In the genomic region with DNA sequence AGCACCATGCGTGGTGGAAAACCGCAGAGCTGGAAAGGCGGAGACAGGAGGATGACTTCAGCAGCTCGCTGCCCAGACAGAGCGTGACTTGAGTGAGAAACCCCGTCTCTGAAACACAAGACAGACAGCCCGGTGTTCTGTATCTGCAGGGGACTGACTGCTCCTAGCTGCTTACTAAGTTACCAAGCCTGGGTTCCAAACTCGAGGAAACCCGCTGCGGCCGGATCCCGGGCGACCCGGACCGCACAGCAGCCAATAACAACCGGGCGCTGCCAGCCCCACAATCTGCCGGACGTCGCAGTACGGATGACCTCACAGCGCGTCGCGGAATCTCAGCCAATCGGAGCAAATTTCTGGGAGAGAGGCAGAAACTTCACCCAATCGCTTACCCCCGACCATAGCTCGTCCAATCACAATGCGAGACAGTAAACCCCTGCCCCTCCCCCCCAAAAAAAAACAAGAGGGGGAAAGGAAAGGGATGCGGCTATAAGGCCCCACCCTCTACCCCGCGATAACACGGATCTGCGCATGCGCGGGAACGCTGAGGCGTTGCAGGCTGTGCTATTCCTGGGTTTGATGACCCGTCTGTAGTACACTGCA, we compare ENCODE assay signal across 8 mouse cellular contexts. TPM values are rescaled to one million over a fixed set of nuclear protein-coding genes. Genes with fewer than 3 reads are reported as not detected.
DNase-seq lines count a peak whose midpoint lies in the region; ATAC-seq and TF ChIP-seq lines count a peak whose summit lies in the region.

No protein-coding gene starts in this region.

- ATAC-seq in heart, embryonic 15.5 days (replicated peaks; ENCODE audit: insufficient number of reproducible peaks, insufficient read depth, low FRiP score, low read depth) = peak; percentile 95
- peak; percentile 94 for ATAC-seq in liver, embryonic 14.5 days (ENCODE audit: insufficient read depth)
- ATAC-seq in neural tube, embryonic 11.5 days (ENCODE audit: insufficient read depth, low FRiP score, low TSS enrichment) = peak; percentile 95
- peak; percentile 92 for ATAC-seq in stomach, postnatal 0 days (ENCODE audit: low FRiP score, low TSS enrichment)

- no peaks in the 10 kb centered on the region for H3K27me3 ChIP-seq in forebrain, embryonic 10.5 days (ENCODE audit: poor library complexity, severe bottlenecking)
- no peaks in the 10 kb centered on the region for H3K27me3 ChIP-seq in heart, embryonic 15.5 days
- H3K27me3 ChIP-seq in liver, embryonic 14.5 days (ENCODE audit: control insufficient read depth, insufficient read depth, low read length) = no peaks in the 10 kb centered on the region
- no peaks in the 10 kb centered on the region for H3K27me3 ChIP-seq in neural tube, embryonic 11.5 days (ENCODE audit: control insufficient read depth, insufficient read depth, low read length)
- H3K27me3 ChIP-seq in stomach, postnatal 0 days (ENCODE audit: control insufficient read depth, insufficient read depth, low read length) = no peaks in the 10 kb centered on the region

- peak overlapping the region; percentile 89 for H3K27ac ChIP-seq in forebrain, embryonic 10.5 days
- peak overlapping the region; percentile 86 for H3K27ac ChIP-seq in heart, embryonic 15.5 days
- peak overlapping the region; percentile 97 for H3K27ac ChIP-seq in liver, embryonic 14.5 days
- peak overlapping the region; percentile 51 for H3K27ac ChIP-seq in neural tube, embryonic 11.5 days (ENCODE audit: low read depth, low read length)
- peak overlapping the region; percentile 96 for H3K27ac ChIP-seq in stomach, postnatal 0 days (replicated peaks)

- DNase-seq in CD8-positive naive resting alpha-beta T cell, adult 2 months (ENCODE audit: low read depth in 2 of 2, low spot score in 2 of 2) = peak; percentile 93 to 95
- peak; percentile 100 for DNase-seq in c-Kit-positive CD71-negative TER-119-negative erythroid progenitor cells, embryonic 14.5 days (ENCODE audit: low read depth)
- peak; percentile 95 for DNase-seq in forebrain, embryonic 10.5 days (ENCODE audit: extremely low spot score, low spot score)
- DNase-seq in kidney, postnatal 25 days = peak; percentile 97 to 98
- DNase-seq in liver, embryonic 14.5 days (ENCODE audit: low read depth in 3 of 3, low spot score in 3 of 3) = peak; percentile 100
- peak; percentile 95 for DNase-seq in neural tube, embryonic 11.5 days (ENCODE audit: low spot score)
- DNase-seq in stomach, postnatal 0 days (ENCODE audit: low spot score) = peak; percentile 96

- H3K4me1 ChIP-seq in forebrain, embryonic 10.5 days = peaks cover 26% of the 10 kb centered on the region
- H3K4me1 ChIP-seq in heart, embryonic 15.5 days (replicated peaks) = peaks cover 13% of the 10 kb centered on the region
- H3K4me1 ChIP-seq in liver, embryonic 14.5 days (replicated peaks; ENCODE audit: control insufficient read depth in 2 of 2, insufficient read depth in 2 of 2, low read length in 1 of 2) = peaks cover 16 to 17% of the 10 kb centered on the region in 2 experiments
- no peaks in the 10 kb centered on the region for H3K4me1 ChIP-seq in neural tube, embryonic 11.5 days (ENCODE audit: control insufficient read depth, insufficient read depth, low read length)
- no peaks in the 10 kb centered on the region for H3K4me1 ChIP-seq in stomach, postnatal 0 days (replicated peaks; ENCODE audit: control insufficient read depth, insufficient read depth)

- TF ChIP-seq EP300 in liver, embryonic 14.5 days (IDR thresholded peaks at IDR 0.05; ENCODE audit: low read depth) = peak; percentile 52
- peak; percentile 69 for TF ChIP-seq EP300 in stomach, postnatal 0 days (optimal IDR thresholded peaks at IDR 0.05)

- peak overlapping the region; percentile 85 for H3K4me2 ChIP-seq in heart, embryonic 15.5 days
- peak overlapping the region; percentile 98 for H3K4me2 ChIP-seq in liver, embryonic 14.5 days (ENCODE audit: low read depth)
- H3K4me2 ChIP-seq in neural tube, embryonic 11.5 days (ENCODE audit: low read depth) = peak overlapping the region; percentile 83
- peak overlapping the region; percentile 77 for H3K4me2 ChIP-seq in stomach, postnatal 0 days (replicated peaks; ENCODE audit: low read depth)

- no peaks in the 10 kb centered on the region for H3K9me3 ChIP-seq in forebrain, embryonic 10.5 days
- H3K9me3 ChIP-seq in heart, embryonic 15.5 days (replicated peaks) = no peaks in the 10 kb centered on the region
- H3K9me3 ChIP-seq in liver, embryonic 14.5 days (ENCODE audit: control insufficient read depth, low read length) = no peaks in the 10 kb centered on the region
- H3K9me3 ChIP-seq in neural tube, embryonic 11.5 days (ENCODE audit: control insufficient read depth, low read length) = no peaks in the 10 kb centered on the region
- H3K9me3 ChIP-seq in stomach, postnatal 0 days (ENCODE audit: control insufficient read depth, low read length) = no peaks in the 10 kb centered on the region

- WGBS in forebrain, embryonic 10.5 days = under 1% methylated on average over 40 of the region's 40 CpGs
- under 1% methylated on average over 40 of the region's 40 CpGs for whole genome bisulfite sequencing in heart, embryonic 15.5 days
- under 1% methylated on average over 40 of the region's 40 CpGs for WGBS in liver, embryonic 14.5 days (ENCODE audit: insufficient replicate concordance)
- WGBS in neural tube, embryonic 11.5 days = under 1% methylated on average over 40 of the region's 40 CpGs
- WGBS in stomach, postnatal 0 days = under 1% methylated on average over 40 of the region's 40 CpGs

- peak overlapping the region; percentile 68 for H3K4me3 ChIP-seq in forebrain, embryonic 10.5 days
- peak overlapping the region; percentile 59 for H3K4me3 ChIP-seq in heart, embryonic 15.5 days
- peak overlapping the region; percentile 84 to 92 for H3K4me3 ChIP-seq in liver, embryonic 14.5 days (ENCODE audit: insufficient read depth in 1 of 2, low read depth in 2 of 2, low read length in 2 of 2)
- peak overlapping the region; percentile 38 for H3K4me3 ChIP-seq in neural tube, embryonic 11.5 days (ENCODE audit: low read depth, low read length)
- peak overlapping the region; percentile 62 for H3K4me3 ChIP-seq in stomach, postnatal 0 days (ENCODE audit: low read depth, low read length)

- H3K36me3 ChIP-seq in forebrain, embryonic 10.5 days (replicated peaks) = no peaks in the 10 kb centered on the region
- no peaks in the 10 kb centered on the region for H3K36me3 ChIP-seq in heart, embryonic 15.5 days
- H3K36me3 ChIP-seq in liver, embryonic 14.5 days (replicated peaks; ENCODE audit: control insufficient read depth, insufficient read depth, low read depth) = no peaks in the 10 kb centered on the region
- no peaks in the 10 kb centered on the region for H3K36me3 ChIP-seq in neural tube, embryonic 11.5 days (ENCODE audit: control insufficient read depth, insufficient read depth, low read length)
- no peaks in the 10 kb centered on the region for H3K36me3 ChIP-seq in stomach, postnatal 0 days (ENCODE audit: control insufficient read depth, insufficient read depth, low read length)

- TF ChIP-seq CTCF in liver, embryonic 14.5 days (IDR thresholded peaks at IDR 0.05; ENCODE audit: low read depth) = no peak
- TF ChIP-seq CTCF in stomach, postnatal 0 days (IDR thresholded peaks at IDR 0.05; ENCODE audit: low read depth) = no peak

- H3K9ac ChIP-seq in heart, embryonic 15.5 days = peak overlapping the region; percentile 69
- H3K9ac ChIP-seq in liver, embryonic 14.5 days (replicated peaks) = peak overlapping the region; percentile 88
- peak overlapping the region; percentile 64 for H3K9ac ChIP-seq in neural tube, embryonic 11.5 days (ENCODE audit: low read length)
- peak overlapping the region; percentile 89 for H3K9ac ChIP-seq in stomach, postnatal 0 days (ENCODE audit: low read length)

RNA-seq across cellular contexts. Expression of a gene that starts 13.1 kb away (rescaled TPM):
- 48.2 and 50.1 TPM in 2 replicates for polyA plus RNA-seq in forebrain, embryonic 10.5 days (2016; fragmentation: Nextera tagmentation; extraction: Ambion mirVana)
- polyA plus RNA-seq in heart, embryonic 15.5 days (2015; fragmentation: Nextera tagmentation; extraction: Ambion mirVana) = 21.0 and 34.8 TPM in 2 replicates
- 6.7 and 7.6 TPM in 2 replicates for polyA plus RNA-seq in liver, embryonic 14.5 days (2012; rRNA removed)
- polyA plus RNA-seq in liver, embryonic 14.5 days (2014; fragmentation: Nextera tagmentation; extraction: Ambion mirVana) = 6.2 and 10.6 TPM in 2 replicates
- 73.9 and 81.1 TPM in 2 replicates for polyA plus RNA-seq in neural tube, embryonic 11.5 days (2014; fragmentation: Nextera tagmentation; extraction: Ambion mirVana)
- polyA plus RNA-seq in stomach, postnatal 0 days (2015; fragmentation: Nextera tagmentation; extraction: Ambion mirVana) = 18.7 and 21.6 TPM in 2 replicates

RNA-seq across cellular contexts. Expression of a gene that starts 42.4 kb away (rescaled TPM):
- 4.8 and 5.3 TPM in 2 replicates for polyA plus RNA-seq in forebrain, embryonic 10.5 days (2016; fragmentation: Nextera tagmentation; extraction: Ambion mirVana)
- polyA plus RNA-seq in heart, embryonic 15.5 days (2015; fragmentation: Nextera tagmentation; extraction: Ambion mirVana) = 15.9 and 16.1 TPM in 2 replicates
- polyA plus RNA-seq in liver, embryonic 14.5 days (2012; rRNA removed) = 1.4 TPM in 2 replicates
- 1.1 and 1.4 TPM in 2 replicates for polyA plus RNA-seq in liver, embryonic 14.5 days (2014; fragmentation: Nextera tagmentation; extraction: Ambion mirVana)
- 8.9 and 9.3 TPM in 2 replicates for polyA plus RNA-seq in neural tube, embryonic 11.5 days (2014; fragmentation: Nextera tagmentation; extraction: Ambion mirVana)
- polyA plus RNA-seq in stomach, postnatal 0 days (2015; fragmentation: Nextera tagmentation; extraction: Ambion mirVana) = 2.6 and 2.8 TPM in 2 replicates

RNA-seq across cellular contexts. Expression of a gene that starts 53.1 kb away (rescaled TPM):
- 1.3 and 1.5 TPM in 2 replicates for polyA plus RNA-seq in forebrain, embryonic 10.5 days (2016; fragmentation: Nextera tagmentation; extraction: Ambion mirVana)
- polyA plus RNA-seq in heart, embryonic 15.5 days (2015; fragmentation: Nextera tagmentation; extraction: Ambion mirVana) = 26.7 and 29.1 TPM in 2 replicates
- 7.8 and 8.9 TPM in 2 replicates for polyA plus RNA-seq in liver, embryonic 14.5 days (2012; rRNA removed)
- 9.8 and 12.5 TPM in 2 replicates for polyA plus RNA-seq in liver, embryonic 14.5 days (2014; fragmentation: Nextera tagmentation; extraction: Ambion mirVana)
- polyA plus RNA-seq in neural tube, embryonic 11.5 days (2014; fragmentation: Nextera tagmentation; extraction: Ambion mirVana) = 3.1 TPM in 2 replicates
- 0.46 and 0.67 TPM in 2 replicates for polyA plus RNA-seq in stomach, postnatal 0 days (2015; fragmentation: Nextera tagmentation; extraction: Ambion mirVana)

Comparison
In these comparisons a context has a peak if more than half of its experiments do, and no peak if none do; other contexts are left out.
1. Peak in every context shown above with its lines: DNase-seq, ATAC-seq, H3K4me3 ChIP-seq and H3K27ac ChIP-seq.
2. H3K4me3 ChIP-seq: peak in every context shown above with its lines; median percentile 88 in liver, embryonic 14.5 days; 68 in forebrain, embryonic 10.5 days; 62 in stomach, postnatal 0 days; 59 in heart, embryonic 15.5 days; 38 in neural tube, embryonic 11.5 days.